Mouse (Mus musculus) E14TG2a.4 (cell line): ENCODE measurements at regions not wholly inside any gene's neighbourhood (a gene's known extent, or its start where the extent isn't known, plus 50 kb on each side); places are given as distances from the start of the nearest gene placed in this dataset.

ENCODE experiments used
- CTCF ChIP-seq: conservative IDR thresholded peaks from 2 replicates; pipeline ENCODE4 v1.5.1; 2014; ENCODE audit warnings: low read length
- POU5F1 ChIP-seq: IDR thresholded peaks from 2 replicates; pipeline ENCODE4 v1.6.1; 2014; ENCODE audit warnings: low read length, borderline replicate concordance

DNA sequence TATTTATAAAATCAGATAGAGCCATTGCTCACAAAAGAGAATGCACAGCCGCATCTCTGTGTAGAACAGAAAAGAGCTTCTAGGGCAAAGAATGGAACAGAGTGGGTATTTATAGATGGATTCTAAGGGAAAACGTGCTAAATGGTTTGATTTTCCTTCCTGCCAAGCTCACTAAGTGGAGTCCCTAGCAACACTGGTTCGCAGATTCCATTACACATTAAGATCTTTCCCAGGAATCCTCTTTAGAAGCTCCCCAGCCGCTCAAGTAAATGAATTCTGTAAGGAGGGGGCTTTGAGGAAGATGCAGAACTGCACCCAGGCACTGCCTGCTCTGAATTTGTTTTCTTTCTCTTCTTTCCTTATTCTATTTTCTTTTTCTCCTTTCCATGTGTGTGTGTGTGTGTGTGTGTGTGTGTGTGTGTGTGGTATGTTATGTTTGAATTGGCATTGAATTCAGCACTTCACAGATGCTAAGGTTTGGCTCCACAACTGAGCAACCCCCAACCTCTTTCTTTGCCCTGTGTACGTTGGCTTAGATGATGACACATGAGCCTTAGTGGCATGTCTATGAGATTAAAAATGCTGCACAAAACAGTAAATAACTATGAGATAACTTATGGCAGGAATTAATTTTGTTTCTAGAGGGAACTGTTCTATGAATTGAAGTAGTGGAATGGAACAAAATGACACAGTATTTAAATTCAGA is 450.5 kb downstream of the Arl4a start:
- TF ChIP-seq CTCF (no peak), POU5F1 (no peak)
